Mouse (Mus musculus): ENCODE results near the gene Hoxc11. TPM values are rescaled to one million over a fixed set of nuclear protein-coding genes. Genes with fewer than 3 reads are reported as not detected.
A peak's percentile ranks its signal among the peaks of the same experiment; 100 is the strongest.

Gene Hoxc11
- total RNA-seq, 2 experiments from 2014 or later: not detected

DNA sequence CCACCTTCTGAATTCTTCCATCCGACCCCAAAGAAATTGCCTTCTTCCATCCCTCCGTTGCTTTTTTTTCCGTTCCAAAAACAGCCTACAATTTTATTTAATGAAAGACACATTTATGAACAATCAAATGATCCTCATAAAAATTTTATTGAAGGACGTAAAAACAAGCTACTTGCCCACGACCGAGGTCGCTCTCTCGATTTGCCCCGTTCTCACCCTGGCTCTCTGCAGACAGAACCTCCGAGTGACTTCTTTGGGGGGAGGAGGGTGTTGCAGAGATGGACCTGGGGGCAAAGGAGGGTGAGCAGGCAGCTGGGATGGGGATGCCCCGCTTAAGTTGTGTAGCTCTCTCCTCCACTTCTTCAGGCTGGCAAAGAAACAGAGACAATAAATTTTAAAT lies 26.1 kb downstream of the Hoxc11 start:
- intact Hi-C loops (cut with DNase I): loop anchor here (10.0 kb wide), 1 partner anchor 334 kb away; the partner anchor contains the start of gene Gpr84
- DNase-seq: no peak

DNA sequence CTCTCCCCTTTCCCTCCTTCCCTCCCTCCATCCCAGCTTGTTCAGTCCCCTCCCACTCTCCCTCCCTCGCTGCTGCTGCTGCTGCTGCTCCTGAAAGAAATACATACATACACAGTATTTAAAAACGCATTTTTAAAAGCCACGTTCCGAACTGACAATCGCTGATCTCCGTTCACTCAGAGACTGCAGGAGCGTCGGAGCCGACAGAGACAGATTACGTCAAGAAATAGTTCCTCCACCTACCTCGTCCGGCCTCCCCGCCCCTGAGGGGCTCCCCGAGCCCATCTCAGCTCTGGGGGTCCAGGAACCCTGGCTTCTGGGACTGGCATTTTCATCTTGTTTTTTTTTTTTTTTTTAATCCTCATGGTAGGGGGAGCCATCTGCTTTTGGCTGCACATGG lies 26.7 kb downstream of the Hoxc11 start:
- DNase-seq: no peak
- intact Hi-C loops (cut with DNase I): loop anchor here (10.0 kb wide), 1 partner anchor 334 kb away; the partner anchor contains the start of gene Gpr84

DNA sequence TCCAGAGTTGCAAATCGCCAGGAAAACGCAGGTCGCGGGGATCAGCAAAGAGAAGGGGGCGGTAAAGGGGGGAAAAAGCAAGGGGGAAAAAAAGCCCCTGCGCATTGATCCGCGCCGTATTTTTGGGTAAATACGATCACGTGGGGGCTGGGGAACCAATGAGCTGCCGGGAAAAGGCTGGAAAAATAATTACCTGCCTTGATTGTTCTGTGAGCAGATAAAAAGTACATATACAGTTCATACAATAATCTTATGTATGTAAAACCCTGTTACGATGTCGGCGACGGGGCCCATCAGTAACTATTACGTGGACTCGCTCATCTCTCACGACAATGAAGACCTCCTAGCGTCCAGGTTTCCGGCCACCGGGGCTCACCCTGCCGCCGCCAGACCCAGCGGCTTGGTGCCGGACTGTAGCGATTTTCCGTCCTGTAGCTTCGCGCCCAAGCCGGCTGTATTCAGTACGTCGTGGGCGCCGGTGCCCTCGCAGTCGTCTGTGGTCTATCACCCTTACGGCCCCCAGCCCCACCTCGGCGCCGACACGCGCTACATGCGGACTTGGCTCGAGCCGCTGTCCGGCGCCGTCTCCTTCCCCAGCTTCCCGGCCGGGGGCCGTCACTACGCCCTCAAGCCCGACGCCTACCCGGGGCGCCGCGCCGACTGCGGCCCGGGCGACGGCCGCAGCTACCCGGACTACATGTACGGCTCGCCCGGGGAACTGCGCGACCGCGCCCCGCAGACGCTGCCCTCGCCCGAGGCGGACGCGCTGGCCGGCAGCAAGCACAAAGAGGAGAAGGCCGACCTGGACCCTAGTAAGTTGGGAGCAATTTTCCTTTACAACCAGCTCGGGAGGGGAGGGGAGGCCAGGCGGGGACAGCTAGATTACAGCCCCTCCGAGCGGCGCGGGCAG lies 27.4 kb downstream of the Hoxc11 start:
- no peak for DNase-seq
- intact Hi-C loops (cut with DNase I): loop anchor here (10.0 kb wide), 1 partner anchor 333 kb away; the partner anchor contains the start of gene Gpr84

DNA sequence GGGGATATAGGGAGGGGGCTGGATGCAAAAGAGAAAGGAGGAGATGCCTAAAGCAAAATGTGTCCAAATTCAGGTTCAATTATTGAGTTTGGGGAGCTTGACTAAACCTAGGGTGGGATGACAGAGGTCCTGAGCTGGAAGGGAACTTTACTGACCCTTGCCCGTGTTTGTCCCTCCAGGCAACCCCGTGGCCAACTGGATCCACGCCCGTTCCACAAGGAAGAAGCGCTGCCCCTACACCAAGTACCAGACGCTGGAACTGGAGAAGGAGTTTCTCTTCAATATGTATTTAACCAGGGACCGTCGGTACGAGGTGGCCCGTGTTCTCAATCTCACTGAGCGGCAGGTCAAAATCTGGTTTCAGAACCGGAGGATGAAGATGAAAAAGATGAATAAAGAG lies 29.5 kb downstream of the Hoxc11 start:
- intact Hi-C loops (cut with DNase I): loop anchor here (10.0 kb wide), 1 partner anchor 331 kb away; the partner anchor contains the start of gene Gpr84

DNA sequence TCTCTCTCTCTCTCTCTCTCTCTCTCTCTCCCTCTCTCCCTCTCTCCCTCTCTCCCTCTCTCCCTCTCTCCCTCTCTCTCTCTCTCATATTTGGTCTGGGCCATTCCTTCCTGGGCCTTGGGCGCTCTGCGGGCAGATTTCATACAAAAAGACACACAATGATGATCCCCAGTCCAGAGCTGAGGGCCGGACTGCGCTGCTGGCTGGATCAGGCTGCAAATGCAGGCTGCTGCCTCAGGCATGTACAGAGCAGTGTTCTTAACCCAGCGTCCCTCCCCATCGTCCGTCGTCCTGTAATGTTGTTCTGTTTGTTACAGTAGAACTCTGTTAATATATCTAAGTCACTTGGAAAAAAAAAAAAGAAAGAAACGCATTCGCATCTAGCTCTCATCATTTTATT lies 30.3 kb downstream of the Hoxc11 start:
- intact Hi-C loops (cut with DNase I): loop anchor here (10.0 kb wide), 1 partner anchor 330 kb away; the partner anchor contains the start of gene Gpr84

More for the DNA sequence above, 29.5 kb downstream of the Hoxc11 start:
- DNase-seq: no peak

DNA sequence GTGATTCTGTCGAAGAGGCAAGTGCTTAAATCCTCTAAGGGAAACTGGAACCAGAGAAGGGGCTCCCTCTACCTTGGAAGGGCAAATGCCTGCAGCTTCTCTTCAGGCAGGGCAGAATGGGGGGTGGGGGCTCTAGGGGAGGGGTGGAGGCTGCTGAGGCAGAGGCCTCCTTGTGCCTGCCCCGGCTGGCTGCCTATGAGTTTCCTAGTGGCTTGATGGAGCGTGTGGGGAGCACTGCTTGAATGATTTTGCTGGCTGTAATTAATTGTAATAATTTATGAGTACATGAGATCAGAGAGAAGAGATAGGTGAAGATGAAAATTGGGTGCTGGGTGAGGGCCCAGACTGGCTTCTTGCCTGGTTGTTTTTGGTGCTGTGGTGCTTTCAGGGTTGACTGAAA lies 30.7 kb downstream of the Hoxc11 start:
- DNase-seq: no peak
- intact Hi-C loops (cut with DNase I): loop anchor here (10.0 kb wide), 1 partner anchor 330 kb away; the partner anchor contains the start of gene Gpr84

More for the DNA sequence above, 30.3 kb downstream of the Hoxc11 start:
- DNase-seq: no peak

DNA sequence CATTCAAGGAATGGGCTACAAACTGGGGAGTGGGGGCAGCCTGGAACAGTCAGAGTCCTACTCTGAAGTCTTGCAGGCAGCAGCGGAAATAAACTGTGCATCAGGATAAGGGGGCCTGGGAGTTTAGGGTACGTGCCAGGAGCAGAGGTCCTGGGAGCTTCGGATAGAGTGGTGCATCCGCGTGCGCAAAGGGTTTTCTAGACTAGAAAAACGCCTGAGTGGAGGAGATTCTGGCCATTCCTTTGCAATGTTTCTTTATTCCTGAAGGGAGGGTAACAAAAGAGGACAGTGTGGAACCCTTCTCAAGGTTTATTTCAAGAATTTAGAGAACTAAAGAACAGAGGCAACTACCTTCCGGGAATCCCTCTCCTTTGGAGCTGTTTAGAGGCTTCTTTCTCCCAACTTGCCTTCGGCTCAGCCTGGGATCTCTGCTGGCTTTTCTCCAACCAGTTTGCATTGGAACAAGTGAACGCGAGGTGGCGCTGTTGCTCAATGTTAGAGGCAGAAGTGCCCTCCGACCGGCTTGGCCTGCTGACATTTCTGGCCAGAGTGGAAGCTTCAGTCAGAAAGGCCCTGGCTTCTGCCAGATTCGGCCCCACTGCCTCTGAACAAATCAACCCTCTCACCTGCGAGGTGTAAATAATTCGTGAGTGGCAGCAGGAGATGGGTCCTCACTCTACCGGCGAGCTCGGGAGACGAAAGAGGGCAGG lies 33.1 kb downstream of the Hoxc11 start:
- intact Hi-C loops (cut with DNase I): loop anchor here (1.0 to 10.0 kb wide), 2 partner anchors 190 to 328 kb away; partner anchors contain the start of gene Gpr84
- peak; percentile 93 to 98 for DNase-seq

DNA sequence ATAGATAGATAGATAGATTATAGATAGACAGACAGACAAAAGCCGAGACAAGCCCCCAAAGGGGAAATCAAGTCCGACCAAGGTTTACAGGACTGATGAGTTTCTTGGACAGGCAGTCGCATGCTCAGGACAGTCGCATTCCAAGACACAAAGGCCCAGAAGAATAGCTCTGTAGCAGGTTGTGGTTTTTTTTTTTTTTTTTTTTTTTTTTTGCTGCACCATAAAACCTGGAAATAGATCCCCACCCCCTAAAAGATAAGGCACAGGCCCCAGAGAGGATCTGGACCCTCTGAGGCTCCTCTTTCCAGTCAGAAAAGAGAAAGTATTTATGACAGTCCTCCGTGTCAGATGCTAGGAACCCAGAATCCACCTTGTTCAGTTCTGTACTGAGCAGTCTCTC lies 33.9 kb downstream of the Hoxc11 start:
- intact Hi-C loops (cut with DNase I): loop anchor here (10.0 kb wide), 1 partner anchor 327 kb away; the partner anchor contains the start of gene Gpr84
- no peak for DNase-seq

DNA sequence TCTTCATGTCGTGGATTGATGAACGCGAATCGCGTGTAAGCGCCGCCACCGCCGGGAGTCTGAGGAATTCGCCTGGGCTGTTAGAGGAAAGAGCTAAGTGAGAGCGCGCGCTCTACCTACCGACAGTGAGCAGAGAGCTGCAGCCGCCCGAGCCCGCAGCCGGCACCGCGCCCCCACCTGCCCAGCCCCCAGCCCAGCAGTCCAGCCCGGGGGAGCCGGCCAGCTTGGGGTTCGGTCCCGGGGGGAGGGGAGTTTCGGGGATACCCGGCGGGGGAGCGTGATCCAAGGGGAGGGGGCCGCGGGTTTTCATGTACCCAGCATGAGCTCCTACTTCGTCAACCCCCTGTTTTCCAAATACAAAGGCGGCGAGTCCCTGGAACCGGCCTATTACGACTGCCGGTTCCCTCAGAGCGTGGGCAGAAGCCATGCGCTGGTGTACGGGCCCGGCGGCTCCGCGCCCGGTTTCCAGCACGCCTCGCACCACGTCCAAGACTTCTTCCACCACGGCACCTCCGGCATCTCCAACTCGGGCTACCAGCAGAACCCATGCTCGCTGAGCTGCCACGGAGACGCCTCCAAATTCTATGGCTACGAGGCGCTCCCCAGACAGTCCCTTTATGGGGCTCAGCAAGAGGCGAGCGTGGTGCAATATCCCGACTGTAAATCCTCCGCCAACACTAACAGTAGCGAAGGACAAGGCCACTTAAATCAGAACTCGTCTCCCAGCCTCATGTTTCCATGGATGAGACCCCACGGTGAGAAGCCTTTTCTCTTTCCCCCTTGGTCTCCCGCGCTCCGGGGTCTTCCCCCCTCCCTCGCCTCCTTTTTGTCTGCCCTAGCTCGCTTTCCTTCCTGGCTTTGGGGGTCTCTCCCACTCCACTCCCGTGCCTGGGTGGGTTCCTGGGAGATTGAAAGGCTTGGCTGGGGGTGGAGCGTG lies 36.5 kb downstream of the Hoxc11 start, which contains the start of gene Hoxc8:
TSS of gene Hoxc8 (plus strand) at position 147 of the 937 bp plus-strand sequence.
- DNase-seq: no peak
- intact Hi-C loops (cut with DNase I): no loop called here

DNA sequence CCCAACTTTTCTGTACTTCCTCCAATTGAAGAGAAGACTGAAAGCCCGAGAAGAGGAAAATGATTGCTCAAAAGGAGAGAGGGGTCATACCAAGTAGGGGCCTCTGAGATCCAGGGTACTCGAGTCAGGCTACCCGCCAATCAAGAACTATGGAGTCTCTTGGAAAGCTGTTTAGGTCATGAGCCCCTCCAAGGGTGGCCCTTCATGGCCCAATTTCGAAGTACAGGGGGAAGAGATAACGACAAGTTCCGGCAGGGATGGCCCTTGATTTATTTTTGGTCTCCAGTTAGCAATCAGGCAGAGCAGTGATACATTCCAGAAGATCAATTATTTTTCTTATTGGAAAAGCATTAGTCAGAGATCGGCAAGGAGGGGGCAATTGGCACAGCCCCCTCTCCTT lies 37.6 kb downstream of the Hoxc11 start:
- intact Hi-C loops (cut with DNase I): no loop called here
- no peak for DNase-seq

DNA sequence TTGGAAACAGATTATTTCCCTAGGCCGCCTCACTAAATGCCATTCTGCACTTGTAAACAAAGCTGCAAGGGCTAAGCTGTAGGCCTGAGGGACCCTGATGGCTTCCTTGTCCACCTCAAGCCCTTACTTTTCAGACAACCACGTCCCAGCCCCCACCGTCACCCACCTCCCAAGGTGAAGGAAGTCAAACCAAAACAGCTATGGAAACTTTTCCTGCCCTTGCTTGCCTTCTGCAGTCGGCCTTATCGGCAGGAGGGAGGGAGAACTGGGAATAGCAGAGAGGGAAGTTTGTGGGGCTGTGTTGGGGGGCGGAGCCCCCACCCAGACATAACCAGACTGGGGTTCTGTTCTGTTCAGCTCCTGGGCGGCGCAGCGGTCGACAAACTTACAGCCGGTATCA lies 38.0 kb downstream of the Hoxc11 start:
- no peak for DNase-seq
- intact Hi-C loops (cut with DNase I): no loop called here

DNA sequence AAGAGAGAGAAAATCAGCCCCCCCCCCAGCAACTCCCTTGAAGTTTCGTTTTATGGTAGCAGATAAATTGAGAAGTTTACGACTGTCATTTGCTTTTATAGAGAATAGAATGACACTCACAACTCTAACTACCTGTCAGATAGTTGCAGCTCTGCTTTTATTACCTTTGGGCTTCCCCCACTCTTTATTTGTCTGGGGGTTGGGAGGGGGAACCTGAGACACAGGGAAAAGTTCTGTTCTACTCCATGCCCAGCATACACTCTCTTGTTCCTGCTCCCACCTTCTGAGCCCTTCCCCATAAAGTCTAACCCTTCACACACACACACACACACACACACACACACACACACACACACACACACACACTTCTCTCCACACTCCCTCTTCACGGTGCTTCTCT lies 38.6 kb downstream of the Hoxc11 start:
- DNase-seq: no peak
- intact Hi-C loops (cut with DNase I): no loop called here

DNA sequence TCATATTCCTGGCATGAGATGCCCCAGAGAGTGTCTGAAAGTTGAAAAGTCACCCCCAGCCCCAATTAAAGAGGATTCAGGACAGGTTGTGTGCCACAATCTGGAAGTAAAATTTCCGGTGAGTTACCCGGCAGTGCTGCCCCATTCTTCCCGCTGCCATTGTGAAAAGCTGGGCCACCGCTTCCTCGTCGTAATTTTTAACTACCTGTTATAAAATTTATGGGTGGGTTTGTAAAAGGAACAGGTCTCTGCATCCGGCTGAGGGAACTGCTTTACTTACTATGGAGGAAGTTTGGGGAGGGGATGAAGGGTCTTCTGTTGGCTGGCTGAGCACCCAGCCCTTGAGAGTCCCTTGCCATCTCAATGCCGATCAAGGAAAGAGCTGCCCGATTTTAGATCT lies 42.3 kb downstream of the Hoxc11 start:
- no peak for DNase-seq
- intact Hi-C loops (cut with DNase I): no loop called here

DNA sequence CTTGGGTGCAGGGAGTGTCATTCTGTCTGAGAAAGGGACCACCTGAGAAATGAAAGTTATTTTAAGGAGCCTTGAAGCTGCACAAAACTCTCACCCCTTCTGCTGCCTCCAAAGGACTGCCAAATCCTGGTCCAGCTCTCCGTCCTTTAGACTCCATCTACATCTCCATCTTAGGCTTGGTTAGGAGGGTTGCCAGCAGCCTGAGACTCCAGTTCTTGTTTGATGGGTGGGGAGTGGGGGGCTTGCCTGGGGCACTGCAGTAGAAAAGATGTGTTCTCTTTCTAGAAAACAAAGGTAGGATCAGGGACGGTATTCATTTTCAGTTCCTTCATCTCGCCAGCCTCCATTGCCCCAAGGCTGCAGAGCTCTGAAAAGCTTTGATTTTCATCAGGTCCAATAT lies 43.2 kb downstream of the Hoxc11 start:
- intact Hi-C loops (cut with DNase I): no loop called here
- DNase-seq: no peak

DNA sequence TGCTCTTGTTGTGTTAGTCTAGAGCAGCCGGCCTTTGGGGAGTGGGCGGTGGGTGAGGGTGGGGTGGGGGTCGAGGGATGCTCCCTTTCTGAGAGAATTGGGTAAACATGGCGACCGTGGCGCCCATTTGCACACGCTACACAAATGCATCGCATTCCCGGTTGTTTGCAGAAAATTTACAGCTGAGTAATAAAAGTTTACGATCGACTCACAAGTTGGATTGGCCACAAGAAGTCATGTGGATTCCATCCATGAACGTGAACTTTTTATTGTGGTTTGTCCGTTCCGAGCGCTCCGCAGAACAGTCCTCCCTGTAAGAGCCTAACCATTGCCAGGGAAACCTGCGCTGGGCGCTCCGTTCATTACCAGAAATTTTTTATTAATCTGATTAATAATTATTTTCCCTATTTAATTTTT lies 43.7 kb downstream of the Hoxc11 start, which contains the start of gene Hoxc6:
TSS of gene Hoxc6 (plus strand) at position 319 of the 417 bp plus-strand sequence.
- no peak for DNase-seq
- intact Hi-C loops (cut with DNase I): no loop called here

DNA sequence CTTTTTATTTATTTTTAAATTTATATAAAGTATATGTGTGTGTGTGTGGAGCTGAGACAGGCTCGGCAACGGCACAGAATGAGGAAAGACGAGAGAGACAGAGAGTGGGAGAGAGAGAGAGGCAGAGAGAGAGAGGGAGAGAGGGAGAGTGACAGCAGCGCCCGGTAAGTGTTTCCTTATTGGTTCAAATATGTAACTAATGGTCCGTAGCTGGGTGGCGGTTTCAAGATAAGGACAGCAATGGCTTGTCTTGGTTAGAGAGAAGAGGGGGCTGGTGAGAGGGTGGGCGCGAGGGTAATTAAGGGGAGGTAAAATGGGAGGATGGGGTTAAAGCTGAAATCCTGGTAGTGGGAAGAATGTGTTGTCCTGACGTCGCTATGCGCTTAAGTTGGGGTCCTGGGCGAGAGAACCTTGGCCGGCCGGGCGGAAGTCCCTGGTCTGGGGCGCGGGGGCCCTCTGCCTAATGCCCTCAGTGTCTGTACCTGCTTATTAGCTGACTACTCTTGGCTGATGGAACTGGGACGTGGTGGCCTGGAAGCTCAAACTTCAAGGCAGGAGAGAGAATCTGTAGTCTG lies 44.5 kb downstream of the Hoxc11 start:
- no peak for DNase-seq
- intact Hi-C loops (cut with DNase I): no loop called here

DNA sequence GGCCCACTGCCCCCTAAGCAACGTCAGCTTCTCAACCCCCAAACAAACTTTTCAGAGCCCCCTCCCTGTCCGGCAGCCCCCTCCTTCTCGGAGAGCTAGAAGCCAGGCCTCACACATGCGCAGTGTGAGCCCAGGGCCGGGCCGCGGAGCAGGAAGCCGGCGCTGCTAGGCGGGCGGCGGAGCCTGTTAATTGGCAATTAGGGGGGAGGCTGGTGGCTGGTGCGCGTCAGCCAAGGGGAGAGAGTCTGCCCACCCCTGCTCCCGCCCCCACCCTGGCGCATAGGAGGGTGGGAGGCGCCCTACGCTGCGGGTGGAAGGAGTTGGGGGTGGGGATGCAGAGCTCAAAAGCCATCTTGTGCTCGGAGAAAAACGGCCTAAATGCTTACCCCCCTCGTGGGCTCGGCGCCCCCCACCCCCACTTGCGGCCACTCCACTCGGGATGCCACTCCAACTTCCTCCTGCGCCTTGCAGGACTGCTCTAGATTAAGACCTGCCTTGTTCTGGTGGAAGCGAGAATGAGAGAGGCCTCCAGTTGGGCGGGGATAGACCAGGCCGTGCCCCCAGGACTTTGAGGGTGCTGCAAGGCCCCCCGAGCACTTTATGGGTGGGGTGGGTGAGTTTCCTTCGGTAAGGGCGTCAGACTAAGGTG lies 45.1 kb downstream of the Hoxc11 start:
- peak; percentile 64 to 70 for DNase-seq
- intact Hi-C loops (cut with DNase I): no loop called here

DNA sequence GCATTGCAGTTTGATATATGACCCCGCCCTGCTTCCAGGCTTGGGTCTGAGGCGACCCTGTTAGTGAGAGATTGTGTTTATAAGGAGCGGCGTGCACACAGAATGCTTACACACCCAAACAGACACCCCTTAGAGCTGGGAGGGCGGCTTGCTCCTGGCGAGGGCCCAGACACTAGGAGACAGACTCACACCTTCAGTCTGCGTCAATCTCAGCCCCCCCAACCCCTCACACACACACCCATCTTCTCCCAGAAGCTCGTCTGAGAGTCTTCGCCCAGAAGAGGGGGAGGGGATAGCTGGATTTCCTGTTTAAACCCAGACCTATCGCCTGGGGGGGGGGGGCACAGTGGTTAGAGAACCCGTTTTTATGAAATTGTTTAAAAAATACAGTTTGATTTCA lies 45.7 kb downstream of the Hoxc11 start:
- intact Hi-C loops (cut with DNase I): no loop called here
- no peak for DNase-seq

DNA sequence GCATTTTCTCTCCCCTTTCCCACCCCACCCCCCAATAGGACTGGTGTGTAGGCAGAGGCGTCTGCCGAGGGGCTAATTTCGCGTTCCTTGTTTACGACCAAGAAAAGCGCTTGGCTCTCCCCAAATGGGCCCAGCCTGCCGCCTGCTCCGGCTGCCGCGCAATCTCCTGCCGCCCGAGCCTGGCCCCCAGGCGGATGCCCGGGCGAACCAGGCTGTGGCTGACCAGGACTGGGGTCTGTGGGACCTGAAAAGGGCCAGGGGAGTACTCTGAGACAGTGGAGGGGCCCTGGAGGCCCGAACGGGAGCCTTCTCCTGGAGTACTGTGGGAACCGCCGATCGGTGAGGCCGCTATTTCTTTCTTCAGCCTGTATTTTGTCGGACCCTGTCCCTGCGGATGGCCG lies 46.3 kb downstream of the Hoxc11 start:
- intact Hi-C loops (cut with DNase I): no loop called here
- no peak for DNase-seq

Data from heart, postnatal 10 days (tissue).